Mouse (Mus musculus) hindbrain, postnatal 0 days (tissue): Measurements from ENCODE around the gene Snrnp25. TPM values are rescaled to one million over a fixed set of nuclear protein-coding genes. Genes with fewer than 3 reads are reported as not detected.

ENCODE experiments used
- ATAC-seq: fragments of 200-750 bp; cut with Nextera tagmentation; 2 replicates; pipeline ENCODE4 v1.8.0; 2017; ENCODE audit warnings: mild to moderate bottlenecking, moderate TSS enrichment, moderate library complexity
- DNase-seq: peaks from one replicate; pipeline ENCODE4 v3.0.0-alpha.2; 2015; ENCODE audit warnings: low spot score
- H3K27ac ChIP-seq: fragments of 300-500 bp; sonication (generic); 2 replicates; pipeline ENCODE4 v1.5.1; 2014; ENCODE audit warnings: mild to moderate bottlenecking
- H3K27me3 ChIP-seq: fragments of 300-500 bp; sonication (generic); 2 replicates; pipeline ENCODE4 v1.6.1; 2014; ENCODE audit warnings: low read length, mixed read lengths; ENCODE audit not compliant: insufficient read depth
- H3K36me3 ChIP-seq: fragments of 300-500 bp; sonication (generic); 2 replicates; pipeline ENCODE4 v1.6.1; 2014; ENCODE audit warnings: low read length, mixed read lengths; ENCODE audit not compliant: insufficient read depth
- H3K4me1 ChIP-seq: fragments of 300-500 bp; sonication (generic); 2 replicates; pipeline ENCODE4 v1.6.1; 2014; ENCODE audit warnings: antibody characterized with exemption, low read length, mixed read lengths; ENCODE audit not compliant: insufficient read depth
- H3K4me2 ChIP-seq: fragments of 300-500 bp; sonication (generic); 2 replicates; pipeline ENCODE4 v1.6.1; 2014; ENCODE audit warnings: low read depth, mild to moderate bottlenecking, low read length, moderate library complexity, mixed read lengths
- H3K4me3 ChIP-seq: fragments of 300-500 bp; sonication (generic); 2 replicates; pipeline ENCODE4 v1.5.1; 2014; ENCODE audit warnings: low read length
- H3K9ac ChIP-seq: fragments of 300-500 bp; sonication (generic); replicated peaks from 2 replicates; pipeline ENCODE4 v1.6.1; 2014; ENCODE audit warnings: mild to moderate bottlenecking, low read length, moderate library complexity, mixed read lengths
- H3K9me3 ChIP-seq: fragments of 300-500 bp; sonication (generic); 2 replicates; pipeline ENCODE4 v1.6.1; 2016; ENCODE audit warnings: low read length, mixed read lengths
- CTCF ChIP-seq: IDR thresholded peaks from 2 replicates; pipeline ENCODE4 v1.5.1; 2016; ENCODE audit warnings: antibody characterized with exemption, control low read depth, low read depth
- WGBS: fragments of 180-500 bp; shearing (Covaris S2); extraction: QIAGEN DNeasy Blood & Tissue Kit; methylation state at CpG from one replicate; pipeline ENCODE4 v1.1.7; 2014; 5-methylcytosine and 5-hydroxymethylcytosine counted together
- polyA plus RNA-seq: library from polyadenylated mRNA; unstranded; fragments of >200 nt; fragmentation: Nextera tagmentation; extraction: Ambion mirVana; gene quantifications from 2 replicates; pipeline ENCODE4 v1.2.1, GENCODE M21; 2015
- total RNA-seq: library from RNA; depleted of rRNA; stranded (reverse); fragments of >200 nt; gene quantifications from 2 replicates; pipeline ENCODE4 v1.2.3, GENCODE M21; 2014

Snrnp25 gene
- total and polyA plus RNA-seq, 2 experiments from 2014 or later: 18.1 to 52.6 TPM

DNA sequence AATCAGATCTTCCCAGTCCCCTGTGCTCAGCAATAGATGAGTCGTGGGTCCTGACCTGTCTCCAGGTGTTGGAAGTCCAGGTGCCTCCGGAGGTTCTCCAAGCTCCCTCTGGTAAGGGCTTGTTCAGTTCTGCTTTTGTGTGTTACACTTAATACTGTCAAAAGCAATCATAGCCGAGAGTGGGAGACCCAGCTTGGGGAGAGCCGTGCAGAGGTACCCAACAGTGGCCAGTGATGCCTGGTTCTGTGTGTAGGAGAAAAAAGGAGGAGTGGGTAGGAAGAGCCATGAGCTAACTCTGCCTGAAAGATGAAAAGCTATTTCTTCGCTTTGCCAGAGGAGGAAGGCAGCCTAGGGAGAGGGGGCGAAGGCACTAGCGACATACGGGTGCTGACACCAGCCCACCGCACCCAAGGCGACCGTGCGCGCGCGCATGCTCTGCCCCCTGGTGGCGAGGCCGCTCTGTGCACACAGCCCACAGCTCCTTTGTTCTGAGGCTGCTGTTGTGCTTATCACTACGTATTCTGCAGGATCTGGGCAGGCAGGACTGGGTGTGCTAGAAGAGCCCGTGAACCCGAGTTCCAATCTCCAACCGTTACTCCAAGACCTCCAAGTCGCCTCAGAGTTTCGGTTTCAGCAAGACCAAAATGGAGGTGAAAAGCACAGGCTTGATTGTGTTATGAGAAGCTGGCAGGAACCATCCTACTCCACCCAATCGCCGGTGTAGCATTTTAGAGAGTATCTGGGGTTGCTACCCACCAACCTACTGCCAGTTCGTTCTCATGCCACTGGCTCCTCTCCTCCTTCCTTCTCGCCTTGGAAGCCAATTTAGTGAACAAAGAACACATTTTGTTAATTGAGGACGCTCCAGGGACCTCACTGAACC is 43.1 kb upstream of the Snrnp25 start:
- TF ChIP-seq CTCF: peak; percentile 100
- Histone ChIP-seq H3K36me3 (no peaks in the 10 kb centered on the region), H3K27ac (peak overlapping the region; percentile 86), H3K4me2 (peak overlapping the region; percentile 58), H3K9me3 (no peaks in the 10 kb centered on the region), H3K4me1 (peaks cover 5% of the 10 kb centered on the region; the same call in 1 of the 2 replicates), H3K9ac (peak overlapping the region; percentile 46), H3K27me3 (no peaks in the 10 kb centered on the region), H3K4me3 (peak overlapping the region; percentile 19)
- ATAC-seq (peak; percentile 93), DNase-seq (peak; percentile 91)
- WGBS: 12% methylated on average over 28 of the region's 28 CpGs

DNA sequence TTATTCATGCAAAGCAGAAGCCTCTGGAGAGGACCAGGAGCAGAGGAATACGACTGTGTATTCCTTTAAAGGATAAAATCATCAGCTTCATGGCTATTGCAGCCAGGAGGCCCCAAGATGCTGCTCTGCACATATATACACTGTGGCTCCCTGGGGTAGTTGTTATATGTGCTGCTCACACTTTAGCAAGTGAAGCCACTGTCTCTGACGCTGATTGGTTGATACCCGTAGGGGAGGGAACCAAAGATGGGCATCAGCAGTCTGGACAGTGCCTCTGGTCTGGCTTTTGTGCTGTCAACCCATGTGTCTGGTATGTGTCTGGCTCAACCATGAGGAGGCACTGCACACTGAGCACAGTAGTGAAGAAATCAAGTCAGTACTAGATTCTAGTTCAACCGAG is 38.5 kb upstream of the Snrnp25 start:
- peaks cover 2% of the 10 kb centered on the region; the same call in 1 of the 2 replicates for H3K4me1 ChIP-seq
- no peak for TF ChIP-seq CTCF
- DNase-seq: no peak

DNA sequence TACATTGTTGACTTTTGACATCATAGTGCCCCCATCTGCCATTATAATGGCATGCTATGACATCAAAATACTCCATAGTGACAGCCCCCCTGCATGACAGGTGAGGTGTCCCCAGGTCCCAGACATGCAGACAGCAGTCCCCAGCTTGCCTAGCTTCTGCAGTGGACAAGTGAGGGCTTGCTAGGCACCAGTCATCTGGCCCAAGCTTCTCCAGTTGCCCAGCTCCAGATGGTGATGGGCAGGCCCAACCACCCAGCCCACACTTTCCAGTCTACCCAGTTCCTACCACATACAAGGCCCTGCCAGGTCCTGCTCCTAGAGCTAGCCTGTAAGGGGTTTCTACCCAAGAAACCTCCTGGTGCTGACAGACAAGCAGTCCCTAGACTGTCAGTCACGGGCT is 26.7 kb upstream of the Snrnp25 start:
- no peak overlapping the region for H3K27ac ChIP-seq
- ATAC-seq: no peak
- 91% methylated on average over 1 of the region's 1 CpGs for WGBS
- no peaks in the 10 kb centered on the region for H3K27me3 ChIP-seq
- no peak for TF ChIP-seq CTCF
- DNase-seq: no peak
- H3K9ac ChIP-seq: no peak overlapping the region
- no peak overlapping the region for H3K4me2 ChIP-seq
- no peak overlapping the region for H3K4me3 ChIP-seq
- no peaks in the 10 kb centered on the region for H3K36me3 ChIP-seq
- H3K4me1 ChIP-seq: no peaks in the 10 kb centered on the region
- no peaks in the 10 kb centered on the region for H3K9me3 ChIP-seq

More for the DNA sequence above, 38.5 kb upstream of the Snrnp25 start:
- H3K9me3 ChIP-seq: no peaks in the 10 kb centered on the region
- no peaks in the 10 kb centered on the region for H3K27me3 ChIP-seq
- no peak overlapping the region for H3K27ac ChIP-seq
- H3K4me3 ChIP-seq: no peak overlapping the region
- no peaks in the 10 kb centered on the region for H3K36me3 ChIP-seq
- no peak overlapping the region for H3K4me2 ChIP-seq
- no peak for ATAC-seq
- H3K9ac ChIP-seq: no peak overlapping the region
- WGBS: 80% methylated on average over 4 of the region's 4 CpGs

DNA sequence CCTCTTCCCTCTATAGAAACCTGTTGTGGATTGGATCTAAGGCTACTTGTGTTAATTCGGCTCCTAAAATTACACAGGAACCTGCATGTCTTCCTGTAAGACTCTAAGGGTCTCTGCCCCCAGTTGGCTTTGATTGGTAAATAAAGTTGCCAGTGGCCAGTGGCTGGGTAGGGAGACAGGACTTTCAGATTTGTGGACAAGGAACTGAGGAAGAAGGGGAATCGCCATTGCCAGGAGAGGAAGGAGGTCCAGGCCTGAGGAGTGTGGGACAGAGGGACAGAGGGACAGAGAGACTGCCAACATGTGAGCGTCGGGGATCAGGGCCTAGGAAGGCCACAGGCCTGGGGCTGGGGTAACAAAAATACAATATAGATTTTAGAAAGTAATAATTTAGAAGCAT is 24.0 kb upstream of the Snrnp25 start:
- Histone ChIP-seq H3K4me1 (no peaks in the 10 kb centered on the region), H3K4me3 (no peak overlapping the region), H3K27ac (no peak overlapping the region), H3K9ac (no peak overlapping the region), H3K4me2 (no peak overlapping the region), H3K9me3 (no peaks in the 10 kb centered on the region), H3K36me3 (no peaks in the 10 kb centered on the region), H3K27me3 (no peaks in the 10 kb centered on the region)
- TF ChIP-seq CTCF: no peak
- no peak for ATAC-seq
- 79% methylated on average over 4 of the region's 4 CpGs for WGBS
- no peak for DNase-seq

GRCm38 (mm10) chr11:32181973-32182868 is 23.0 kb upstream of the Snrnp25 start:
- ATAC-seq: peak; percentile 81
- no peak overlapping the region for H3K4me3 ChIP-seq
- no peak overlapping the region for H3K9ac ChIP-seq
- DNase-seq: peak; percentile 94
- H3K27me3 ChIP-seq: no peaks in the 10 kb centered on the region
- WGBS: 40% methylated on average over 25 of the region's 25 CpGs
- H3K4me1 ChIP-seq: no peaks in the 10 kb centered on the region
- 0 out of 2 replicates have a peak overlapping the region, but pooled peaks have one; percentile 27 for H3K4me2 ChIP-seq
- peak; percentile 91 for TF ChIP-seq CTCF
- H3K36me3 ChIP-seq: no peaks in the 10 kb centered on the region
- H3K9me3 ChIP-seq: no peaks in the 10 kb centered on the region
- no peak overlapping the region for H3K27ac ChIP-seq

GRCm38 (mm10) chr11:32184469-32184868 is 20.7 kb upstream of the Snrnp25 start:
- Histone ChIP-seq H3K9ac (no peak overlapping the region), H3K4me3 (no peak overlapping the region), H3K36me3 (no peaks in the 10 kb centered on the region), H3K9me3 (no peaks in the 10 kb centered on the region), H3K4me1 (no peaks in the 10 kb centered on the region), H3K27ac (no peak overlapping the region), H3K27me3 (no peaks in the 10 kb centered on the region), H3K4me2 (no peak overlapping the region)
- TF ChIP-seq CTCF: no peak
- 90% methylated on average over 8 of the region's 8 CpGs for WGBS
- DNase-seq (no peak), ATAC-seq (no peak)
